ENCODE assay signal across 20 mouse cellular contexts in the genomic region with DNA sequence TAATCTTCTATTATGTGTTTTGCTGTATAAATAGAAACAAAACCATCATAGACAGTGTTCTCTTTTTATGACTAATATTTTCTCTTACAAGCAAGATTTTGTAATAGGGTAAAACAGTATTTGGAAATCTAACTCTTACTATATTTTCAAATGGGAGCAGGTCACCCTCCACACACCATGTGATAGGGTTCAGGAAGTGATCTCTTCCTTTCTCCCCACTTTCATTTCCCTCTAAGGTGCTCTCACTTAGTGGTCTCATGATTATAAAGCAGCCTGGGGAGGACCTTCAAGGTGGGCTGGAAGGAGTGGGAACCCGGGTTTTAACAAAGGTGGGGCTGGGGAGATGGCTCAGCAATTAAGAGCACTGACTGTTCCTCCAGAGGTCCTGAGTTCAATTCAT.
DNase-seq lines count a peak whose midpoint lies in the region; ATAC-seq lines count a peak whose summit lies in the region.
"Had no signal": no experiment of that assay in that cellular context is flagged by ENCODE, and none has a peak within 500 bp of the region (broad histone marks: within the 10 kb centered on the region; RNA-seq: fewer than 3 reads in every experiment).

No protein-coding gene starts in this region.

- H3K9me3 ChIP-seq in limb, embryonic 12.5 days: peaks cover 5% of the 10 kb centered on the region; the same call in 1 of the 2 replicates
- no peaks in the 10 kb centered on the region for H3K9me3 ChIP-seq in limb, embryonic 10.5 days (replicated peaks)
- no peaks in the 10 kb centered on the region for H3K9me3 ChIP-seq in intestine, embryonic 15.5 days
- H3K9me3 ChIP-seq: forebrain, embryonic 13.5 days; midbrain, embryonic 10.5 days had no signal

- WGBS in limb, embryonic 12.5 days: 71% methylated on average over 1 of the region's 1 CpGs
- WGBS in limb, embryonic 10.5 days: 75% methylated on average over 1 of the region's 1 CpGs
- 76% methylated on average over 1 of the region's 1 CpGs for WGBS in intestine, embryonic 15.5 days

- no peak overlapping the region for H3K4me3 ChIP-seq in limb, embryonic 12.5 days (replicated peaks)
- H3K4me3 ChIP-seq in limb, embryonic 10.5 days: no peak overlapping the region
- H3K4me3 ChIP-seq in intestine, embryonic 15.5 days (replicated peaks): no peak overlapping the region
- H3K4me3 ChIP-seq: erythroblast, embryonic 14.5 days; forebrain, embryonic 13.5 days; midbrain, embryonic 10.5 days had no signal

- H3K27ac ChIP-seq in limb, embryonic 12.5 days: peak overlapping the region; percentile 62; the same call in 1 of the 2 replicates
- no peak overlapping the region for H3K27ac ChIP-seq in limb, embryonic 10.5 days
- H3K27ac ChIP-seq in intestine, embryonic 15.5 days: no peak overlapping the region
- H3K27ac ChIP-seq: forebrain, embryonic 13.5 days; liver, embryonic 14.5 days; midbrain, embryonic 10.5 days had no signal

- H3K36me3 ChIP-seq in limb, embryonic 12.5 days: no peaks in the 10 kb centered on the region
- no peaks in the 10 kb centered on the region for H3K36me3 ChIP-seq in limb, embryonic 10.5 days
- H3K36me3 ChIP-seq in intestine, embryonic 15.5 days: no peaks in the 10 kb centered on the region; the same call in 1 of the 2 replicates
- H3K36me3 ChIP-seq: midbrain, embryonic 10.5 days had no signal

- H3K27me3 ChIP-seq in limb, embryonic 12.5 days: no peaks in the 10 kb centered on the region
- H3K27me3 ChIP-seq in limb, embryonic 10.5 days (ENCODE audit: low read depth, poor library complexity, severe bottlenecking): no peaks in the 10 kb centered on the region
- H3K27me3 ChIP-seq in intestine, embryonic 15.5 days (replicated peaks): no peaks in the 10 kb centered on the region
- H3K27me3 ChIP-seq: forebrain, embryonic 13.5 days had no signal

- ATAC-seq in limb, embryonic 12.5 days (ENCODE audit: insufficient number of reproducible peaks, insufficient read depth, low FRiP score, low TSS enrichment, low read depth): no peak
- ATAC-seq in common myeloid progenitor, adult 5-6 weeks (replicated peaks; ENCODE audit: low read depth, poor library complexity, severe bottlenecking): peak; percentile 40
- peak; percentile 68 for ATAC-seq in megakaryocyte, adult 5-6 weeks (ENCODE audit: poor library complexity, severe bottlenecking)
- ATAC-seq in intestine, embryonic 15.5 days: no peak
- ATAC-seq: forebrain, embryonic 13.5 days had no signal

- no peak for DNase-seq in limb, embryonic 10.5 days (ENCODE audit: low spot score)
- peak; percentile 24 for DNase-seq in 416B (ENCODE audit: low read depth)
- no peak for DNase-seq in Muller cell, postnatal 12 days (ENCODE audit: inconsistent ontology term)
- no peak for DNase-seq in heart, adult 11 months
- DNase-seq: adrenal gland, postnatal 14 days; cerebellum, adult 18-20 months; cerebellum, postnatal 25 days; gastrocnemius, postnatal 10 days; kidney, adult 2 months; kidney, postnatal 36 days; lung, postnatal 14 days; thymus, postnatal 14 days had no signal

- no peak overlapping the region for H3K9ac ChIP-seq in limb, embryonic 12.5 days (replicated peaks)
- no peak overlapping the region for H3K9ac ChIP-seq in intestine, embryonic 15.5 days
- H3K9ac ChIP-seq: forebrain, embryonic 13.5 days; liver, embryonic 14.5 days had no signal

- H3K4me1 ChIP-seq in limb, embryonic 12.5 days (replicated peaks): peaks cover 46% of the 10 kb centered on the region
- H3K4me1 ChIP-seq in limb, embryonic 10.5 days: peaks cover 27% of the 10 kb centered on the region
- 0 out of 2 replicates have a peak, but pooled peaks cover 4% of the 10 kb centered on the region for H3K4me1 ChIP-seq in intestine, embryonic 15.5 days (replicated peaks)

- H3K4me2 ChIP-seq in limb, embryonic 12.5 days: no peak overlapping the region
- H3K4me2 ChIP-seq in intestine, embryonic 15.5 days (replicated peaks): no peak overlapping the region
- H3K4me2 ChIP-seq: forebrain, embryonic 13.5 days had no signal

Comparison
In these comparisons a context has a peak if more than half of its experiments do, and no peak if none do; other contexts are left out.
1. ATAC-seq: peak in common myeloid progenitor, adult 5-6 weeks (single experiment) and megakaryocyte, adult 5-6 weeks (single experiment); none in limb, embryonic 12.5 days (single experiment) and intestine, embryonic 15.5 days (single experiment).